Mouse (Mus musculus) lung, adult 2 months (tissue): ENCODE data around the gene Hoxa5. TPM values are rescaled to one million over a fixed set of nuclear protein-coding genes. Genes with fewer than 3 reads are reported as not detected.

Source experiments
- DNase-seq: peaks from one replicate; pipeline ENCODE4 v3.0.0; 2022
- H3K4me1 ChIP-seq: fragments of 200-500 bp; 2 replicates; pipeline ENCODE4 v1.6.1; 2011; ENCODE audit warnings: low read length; ENCODE audit not compliant: control insufficient read depth, insufficient read depth
- H3K4me3 ChIP-seq: fragments of 200-500 bp; replicated peaks from 2 replicates; pipeline ENCODE3; 2011; ENCODE audit warnings: low read depth, mild to moderate bottlenecking, control low read depth, low read length; ENCODE audit errors: extremely low read depth
- CTCF ChIP-seq: fragments of 200-500 bp; IDR thresholded peaks from 2 replicates; pipeline ENCODE4 v1.5.1; 2011; ENCODE audit warnings: mild to moderate bottlenecking, low read length, control low read depth; ENCODE audit not compliant: insufficient read depth
- POLR2A ChIP-seq: fragments of 200-500 bp; IDR thresholded peaks from 2 replicates; pipeline ENCODE4 v1.6.1; 2011; ENCODE audit warnings: low read depth, mild to moderate bottlenecking, control low read depth, low read length, borderline replicate concordance; ENCODE audit errors: extremely low read depth
- WGBS: fragments of 180-500 bp; shearing (Covaris S2); methylation state at CpG from one replicate; pipeline ENCODE4 v1.1.7; 2018; 5-methylcytosine and 5-hydroxymethylcytosine counted together
- polyA plus RNA-seq: library from polyadenylated mRNA; depleted of rRNA; stranded (reverse); fragments of >200 nt; gene quantifications from 2 replicates; pipeline ENCODE4 v1.2.3, GENCODE M21; 2012

Gene Hoxa5
- polyA plus RNA-seq, 1 experiment, result 29.1 TPM

- Histone ChIP-seq H3K4me1 (0 out of 2 replicates have a peak, but pooled peaks cover 3% of the 10 kb centered on the region), H3K4me3 (peak overlapping the region; percentile 25)
- no peak for DNase-seq
- 32% methylated on average over 10 of the region's 10 CpGs for WGBS
- TF ChIP-seq CTCF (no peak), POLR2A (no peak)
These were observed 3.6 kb downstream of the Hoxa5 start for GRCm38 (mm10) chr6:52200751-52201250.

- 0 out of 2 replicates have a peak, but pooled peaks cover 3% of the 10 kb centered on the region for H3K4me1 ChIP-seq
- DNase-seq, result no peak
- no peak for TF ChIP-seq CTCF
- 21% methylated on average over 30 of the region's 30 CpGs for whole genome bisulfite sequencing
- H3K4me3 ChIP-seq, result peak overlapping the region; percentile 25
These were observed 4.2 kb downstream of the Hoxa5 start for GRCm38 (mm10) chr6:52200073-52200750.

- Histone ChIP-seq H3K4me3 (no peak overlapping the region), H3K4me1 (peaks cover 6% of the 10 kb centered on the region; the same call in 1 of the 2 replicates)
- 22% methylated on average over 10 of the region's 10 CpGs for WGBS
- no peak for DNase-seq
- TF ChIP-seq CTCF, result peak; percentile 65
- TF ChIP-seq POLR2A, result no peak
These were observed 7.1 kb downstream of the Hoxa5 start for GRCm38 (mm10) chr6:52197271-52197670.

- 29% methylated on average over 9 of the region's 9 CpGs for WGBS
- Histone ChIP-seq H3K4me3 (peak overlapping the region; percentile 10), H3K4me1 (peaks cover 6% of the 10 kb centered on the region; the same call in 1 of the 2 replicates)
- no peak for DNase-seq
- TF ChIP-seq CTCF (no peak), POLR2A (no peak)
These were observed 7.6 kb downstream of the Hoxa5 start for GRCm38 (mm10) chr6:52196811-52197210.

GRCm38 (mm10) chr6:52194690-52195089 lies 9.7 kb downstream of the Hoxa5 start:
- no peak for DNase-seq
- WGBS, result 36% methylated on average over 10 of the region's 10 CpGs
- no peak for TF ChIP-seq POLR2A
- no peak for TF ChIP-seq CTCF
- Histone ChIP-seq H3K4me1 (peaks cover 10% of the 10 kb centered on the region), H3K4me3 (no peak overlapping the region)

GRCm38 (mm10) chr6:52191860-52192550 lies 12.4 kb downstream of the Hoxa5 start:
- no peak for TF ChIP-seq CTCF
- TF ChIP-seq POLR2A, result peak; percentile 76; the same call in 1 of the 2 replicates
- peak; percentile 71 for DNase-seq
- H3K4me1 ChIP-seq, result peaks cover 10% of the 10 kb centered on the region
- H3K4me3 ChIP-seq, result peak overlapping the region; percentile 99
- 2% methylated on average over 37 of the region's 55 CpGs for WGBS

GRCm38 (mm10) chr6:52190906-52191810 lies 13.2 kb downstream of the Hoxa5 start, which contains the start of gene Hoxa4:
TSS of gene Hoxa4 (minus strand) at chr6:52191753.
- Histone ChIP-seq H3K4me1 (peaks cover 7% of the 10 kb centered on the region), H3K4me3 (peak within 1 kb of the TSS; percentile 99)
- TF ChIP-seq POLR2A, result 0 out of 2 replicates have a peak, but pooled peaks have one; percentile 7
- no peak for TF ChIP-seq CTCF
- no peak for DNase-seq
- 1% methylated on average over 85 of the region's 102 CpGs for WGBS

GRCm38 (mm10) chr6:52190410-52190809 lies 14.0 kb downstream of the Hoxa5 start:
- Histone ChIP-seq H3K4me3 (peak overlapping the region; percentile 43), H3K4me1 (peaks cover 7% of the 10 kb centered on the region)
- peak; percentile 45 for DNase-seq
- 0 out of 2 replicates have a peak, but pooled peaks have one; percentile 1 for TF ChIP-seq POLR2A
- TF ChIP-seq CTCF, result no peak
- 14% methylated on average over 23 of the region's 23 CpGs for WGBS

- Histone ChIP-seq H3K4me1 (peaks cover 7% of the 10 kb centered on the region), H3K4me3 (no peak overlapping the region)
- TF ChIP-seq CTCF (no peak), POLR2A (no peak)
- WGBS, result 34% methylated on average over 8 of the region's 8 CpGs
- no peak for DNase-seq
These were observed 14.5 kb downstream of the Hoxa5 start for GRCm38 (mm10) chr6:52189909-52190308.
